Mouse (Mus musculus): ENCODE data around the gene Trmt112.

DNA sequence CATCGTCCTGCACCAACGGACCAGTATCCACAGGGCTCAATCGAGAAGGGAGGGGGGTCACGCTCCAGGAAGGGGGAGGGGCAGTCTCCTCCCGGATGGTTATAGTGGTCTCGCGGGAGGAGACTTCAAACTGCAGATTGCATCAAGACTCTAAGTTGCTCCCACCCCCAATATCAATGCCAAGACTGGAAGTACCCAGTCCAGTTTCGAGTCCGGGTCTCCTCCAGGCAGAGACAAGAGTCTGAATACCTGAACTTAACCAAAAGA is 15.7 kb downstream of the Trmt112 start, which contains the start of gene Catsperz:
- TF ChIP-seq POLR2A (IDR thresholded peaks at IDR 0.05; ENCODE audit: insufficient read depth, low read depth, low read length) (no peak), CTCF (IDR thresholded peaks at IDR 0.05) (no peak)

Measured in heart, adult 2 months (tissue).